Mouse (Mus musculus) subcutaneous adipose tissue, adult 2 months (tissue): Measurements from ENCODE around the gene Gdf15. TPM values are rescaled to one million over a fixed set of nuclear protein-coding genes. Genes with fewer than 3 reads are reported as not detected.

Experiments
- polyA plus RNA-seq: library from polyadenylated mRNA; depleted of rRNA; stranded (reverse); fragments of >200 nt; gene quantifications from 2 replicates; pipeline ENCODE4 v1.2.3, GENCODE M21; 2012; ENCODE audit warnings: low replicate concordance; rRNA removed

Gene Gdf15
- polyA plus RNA-seq: 1.6 and 3.3 TPM in 2 replicates

GRCm38 (mm10) chr8:70632346-70632892, at the start of gene Gdf15:
TSS of gene Gdf15 (minus strand) at chr8:70632456.

GRCm38 (mm10) chr8:70673079-70673856, 41.0 kb upstream of the Gdf15 start, which contains the start of gene Lsm4:
TSS of gene Lsm4 (plus strand) at chr8:70673248.

GRCm38 (mm10) chr8:70660273-70660725, 28.0 kb upstream of the Gdf15 start, which contains the start of gene Pgpep1:
TSS of gene Pgpep1 (minus strand) at chr8:70660388.

GRCm38 (mm10) chr8:70615894-70616293, 16.4 kb downstream of the Gdf15 start, which contains the start of gene Lrrc25:
TSS of gene Lrrc25 (plus strand) at chr8:70616155.

GRCm38 (mm10) chr8:70608749-70609367, 23.4 kb downstream of the Gdf15 start, which contains the start of gene Ssbp4:
TSS of gene Ssbp4 (minus strand) at chr8:70608872.

GRCm38 (mm10) chr8:70593961-70594609, 38.2 kb downstream of the Gdf15 start, which contains the start of gene Isyna1:
TSS of gene Isyna1 (plus strand) at chr8:70594373.

Other genes starting within 250 kb of the Gdf15 start
- 13.5 and 36.3 TPM in 2 replicates for gene Crtc1, start 192.9 kb downstream of the Gdf15 start, polyA plus RNA-seq
- gene Klhl26, start 155.5 kb downstream of the Gdf15 start, polyA plus RNA-seq: 34.4 and 65.1 TPM in 2 replicates
- 7.8 TPM in 1 of 2 replicates, not detected in the other for gene Tmem59l, start 145.1 kb downstream of the Gdf15 start, polyA plus RNA-seq
- 2.6 and 5.6 TPM in 2 replicates for gene Crlf1, start 139.3 kb downstream of the Gdf15 start, polyA plus RNA-seq
- 210 and 310 TPM in 2 replicates for gene Rex1bd, start 125.7 kb downstream of the Gdf15 start, polyA plus RNA-seq
- 477 and 704 TPM in 2 replicates for gene Uba52, start 121.7 kb downstream of the Gdf15 start, polyA plus RNA-seq
- gene Fkbp8, start 104.7 kb downstream of the Gdf15 start, polyA plus RNA-seq: 427 and 435 TPM in 2 replicates
- 103 and 119 TPM in 2 replicates for gene Kxd1, start 104.5 kb downstream of the Gdf15 start, polyA plus RNA-seq
- gene Ell, start 93.0 kb downstream of the Gdf15 start, polyA plus RNA-seq: 20.7 and 31.8 TPM in 2 replicates
- 69.7 and 218 TPM in 2 replicates for gene Isyna1, start 38.1 kb downstream of the Gdf15 start, polyA plus RNA-seq
- gene Ssbp4, start 23.6 kb downstream of the Gdf15 start, polyA plus RNA-seq: 125 and 281 TPM in 2 replicates
- gene Lrrc25, start 16.3 kb downstream of the Gdf15 start, polyA plus RNA-seq: 10.8 and 19.8 TPM in 2 replicates
- 37.1 and 48.1 TPM in 2 replicates for gene Pgpep1, start 27.9 kb upstream of the Gdf15 start, polyA plus RNA-seq
- gene Lsm4, start 40.8 kb upstream of the Gdf15 start, polyA plus RNA-seq: 50.4 and 106 TPM in 2 replicates
- gene Jund, start 66.5 kb upstream of the Gdf15 start, polyA plus RNA-seq: 135 and 458 TPM in 2 replicates
- 0.03 TPM in 1 of 2 replicates, not detected in the other for gene Iqcn, start 71.0 kb upstream of the Gdf15 start, polyA plus RNA-seq
- gene Gm3336, start 86.1 kb upstream of the Gdf15 start, polyA plus RNA-seq: 0.13 TPM in 1 of 2 replicates, not detected in the other
- gene Pde4c, start 91.3 kb upstream of the Gdf15 start, polyA plus RNA-seq: 6.5 and 17.1 TPM in 2 replicates
- 34.5 and 43.4 TPM in 2 replicates for gene Rab3a, start 122.2 kb upstream of the Gdf15 start, polyA plus RNA-seq
- 89.6 and 146 TPM in 2 replicates for gene Mpv17l2, start 128.5 kb upstream of the Gdf15 start, polyA plus RNA-seq
- 96.1 and 136 TPM in 2 replicates for gene Pik3r2, start 144.3 kb upstream of the Gdf15 start, polyA plus RNA-seq
- gene Mast3, start 172.6 kb upstream of the Gdf15 start, polyA plus RNA-seq: 27.3 and 65.9 TPM in 2 replicates
- gene Il12rb1, start 176.0 kb upstream of the Gdf15 start, polyA plus RNA-seq: 0.57 and 2.5 TPM in 2 replicates
- 24.6 and 56.0 TPM in 2 replicates for gene Arrdc2, start 207.3 kb upstream of the Gdf15 start, polyA plus RNA-seq
- gene Kcnn1, start 230.8 kb upstream of the Gdf15 start, polyA plus RNA-seq: 11.3 and 12.6 TPM in 2 replicates
- 42.9 and 48.6 TPM in 2 replicates for gene Ccdc124, start 241.5 kb upstream of the Gdf15 start, polyA plus RNA-seq